In genomic region chr11:110427159-110427561, GRCm38 (mm10) we compare ENCODE assay signal across 9 mouse cellular contexts. TPM values are rescaled to one million over a fixed set of nuclear protein-coding genes. Genes with fewer than 3 reads are reported as not detected.
A peak's percentile ranks its signal among the peaks of the same experiment; 100 is the strongest.
DNase-seq lines count a peak whose midpoint lies in the region; ATAC-seq and TF ChIP-seq lines count a peak whose summit lies in the region.
"Had no signal": no experiment of that assay in that cellular context is flagged by ENCODE, and none has a peak within 500 bp of the region (broad histone marks: within the 10 kb centered on the region; RNA-seq: fewer than 3 reads in every experiment).

No protein-coding gene starts in this region.

- H3K4me3 ChIP-seq in liver, adult 2 months (ENCODE audit: insufficient read depth, low read depth, low read length) = no peak overlapping the region
- H3K4me3 ChIP-seq in brown adipose tissue, adult 24 weeks (ENCODE audit: insufficient read depth, low read depth, low read length) = peak overlapping the region; percentile 14; the same call in 1 of the 2 replicates
- H3K4me3 ChIP-seq: heart, adult 2 months had no signal

- H3K79me2 ChIP-seq in liver, adult 2 months (ENCODE audit: control insufficient read depth, insufficient read depth, low read length) = no peaks in the 10 kb centered on the region; the same call in 1 of the 2 replicates

- H3K9ac ChIP-seq in liver, adult 2 months (ENCODE audit: low read depth, low read length) = no peak overlapping the region

- H3K27me3 ChIP-seq in liver, adult 2 months (ENCODE audit: control insufficient read depth, insufficient read depth, low read length) = no peaks in the 10 kb centered on the region

- peak; percentile 26 for DNase-seq in liver, adult 2 months (ENCODE audit: extremely low read depth, low read depth, low spot score)
- DNase-seq in liver = no peak
- DNase-seq in kidney, adult 8-10 months = peak; percentile 37
- DNase-seq in cerebellum, adult 11-12 months = no peak
- no peak for DNase-seq in testis, postnatal 14 days (ENCODE audit: low spot score)
- DNase-seq in heart, postnatal 4 days = no peak

- no peak for TF ChIP-seq CTCF in liver, adult 2 months (IDR thresholded peaks at IDR 0.05; ENCODE audit: low read depth, low read length)

- WGBS in liver, adult 2 months = 58% methylated on average over 11 of the region's 11 CpGs

- peaks cover 6% of the 10 kb centered on the region for H3K4me1 ChIP-seq in liver, adult 2 months (ENCODE audit: control insufficient read depth, insufficient read depth, low read length)
- 0 out of 2 replicates have a peak, but pooled peaks cover 4% of the 10 kb centered on the region for H3K4me1 ChIP-seq in brown adipose tissue, adult 24 weeks (ENCODE audit: control insufficient read depth, insufficient read depth, insufficient read length, low read length)

- no peaks in the 10 kb centered on the region for H3K36me3 ChIP-seq in liver, adult 2 months (ENCODE audit: control insufficient read depth, insufficient read depth, low read length)

- peak; percentile 90 for ATAC-seq in neutrophil, adult 5-6 weeks (ENCODE audit: extremely low read depth, insufficient number of reproducible peaks, low FRiP score, poor library complexity, severe bottlenecking)

- H3K27ac ChIP-seq in liver, adult 2 months (replicated peaks; ENCODE audit: insufficient read depth, low read depth, low read length) = no peak overlapping the region
- peak overlapping the region; percentile 12 for H3K27ac ChIP-seq in brown adipose tissue, adult 24 weeks (replicated peaks; ENCODE audit: low read depth, low read length)
- H3K27ac ChIP-seq: heart, adult 2 months had no signal

- no peak for TF ChIP-seq POLR2A in liver, adult 2 months (IDR thresholded peaks at IDR 0.05; ENCODE audit: extremely low read depth, insufficient read depth, low read length)

RNA-seq across cellular contexts. Expression of gene Map2k6, which starts 28.2 kb away (rescaled TPM):
- total RNA-seq in liver, adult 2 months (2014; rRNA removed) = 13.0 and 22.5 TPM in 2 replicates
- 2.0 and 2.8 TPM in 2 replicates for polyA plus RNA-seq in liver, adult 2 months (2012; rRNA removed)
- polyA plus RNA-seq in brown adipose tissue, adult 24 weeks (2012; ENCODE audit: insufficient read depth, insufficient read length, missing spikeins) = 9.6 and 11.1 TPM in 2 replicates
- total RNA-seq in neutrophil, adult 5-6 weeks (2017) = 10.4 and 12.9 TPM in 2 replicates
- 10 to 100 TPM; 11.8 to 15.0 TPM for total RNA-seq in heart, postnatal 4 days (2021)

Comparison
In these comparisons a context has a peak if more than half of its experiments do, and no peak if none do; other contexts are left out.
1. DNase-seq: peak in liver, adult 2 months (single experiment) and kidney, adult 8-10 months (2 of 2); none in liver (single experiment), cerebellum, adult 11-12 months (single experiment), testis, postnatal 14 days (single experiment) and heart, postnatal 4 days (single experiment).